Mouse (Mus musculus) granulocyte monocyte progenitor cell, adult 5-6 weeks (primary cell): Measurements from ENCODE around the gene Gm28053. TPM values are rescaled to one million over a fixed set of nuclear protein-coding genes. Genes with fewer than 3 reads are reported as not detected.

Experiments
- ATAC-seq: replicated peaks from 2 replicates; pipeline ENCODE4 v1.8.0; 2016; ENCODE audit warnings: mild to moderate bottlenecking, moderate TSS enrichment, inconsistent platforms; ENCODE audit not compliant: poor library complexity, severe bottlenecking
- total RNA-seq, 2 experiments: library from RNA; stranded (forward) in 1 of 2; stranded (reverse) in 1 of 2; fragments of 200-712, 200-1000 nt in 1 of 2; fragments of >200 nt in 1 of 2; fragmentation: Nextera tagmentation in 1 of 2; gene quantifications; 2 replicates each; pipeline ENCODE4 v1.2.3; 2014 to 2017

The Gm28053 gene
- total RNA-seq, 2 experiments from 2014 or later, result 11.1 TPM; not detected in 1

DNA sequence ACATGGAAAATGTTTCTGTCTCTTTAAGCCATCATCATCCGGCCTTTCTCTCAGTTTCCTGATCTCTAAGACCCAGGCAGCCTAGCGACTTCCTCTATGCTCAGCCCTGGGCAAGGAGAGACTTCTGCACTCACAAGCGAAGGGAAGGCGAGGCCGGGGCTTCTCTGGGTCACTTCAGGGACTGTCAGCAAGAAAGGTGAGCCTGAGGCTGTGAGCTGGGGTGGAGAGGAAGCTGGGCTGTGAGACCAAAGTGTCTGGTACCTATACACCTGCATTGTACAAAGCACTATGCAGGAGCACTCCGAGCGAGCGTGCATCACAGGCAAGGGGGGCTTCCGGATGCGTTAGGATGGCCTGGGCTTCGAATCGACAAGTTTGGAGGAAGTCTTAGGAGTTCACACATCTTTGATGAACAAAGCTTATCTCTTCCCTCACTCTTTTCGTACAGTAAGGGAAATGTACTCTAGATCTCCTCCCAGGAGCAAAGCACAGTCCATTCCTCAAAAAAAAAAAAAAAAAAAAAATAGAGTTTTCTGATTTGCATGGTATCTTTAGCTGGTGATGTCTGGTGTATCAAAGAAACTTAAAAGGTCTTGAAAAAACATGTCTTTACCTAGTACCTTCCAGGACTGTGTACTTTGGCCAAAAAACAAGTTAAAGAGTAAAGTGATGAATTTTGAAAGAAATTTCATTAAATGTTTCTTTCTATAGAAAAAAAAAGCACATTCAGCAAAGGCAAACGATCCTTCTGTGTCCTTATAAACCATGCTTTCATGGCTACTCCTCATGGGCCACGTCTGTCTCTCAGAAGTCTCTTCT lies 20.8 kb downstream of the Gm28053 start, which contains the start of gene Gimap1:
Gene Gimap1, plus strand, starts transcription at position 94 of the 819 bp plus-strand sequence.
- ATAC-seq, result peak; percentile 53

DNA sequence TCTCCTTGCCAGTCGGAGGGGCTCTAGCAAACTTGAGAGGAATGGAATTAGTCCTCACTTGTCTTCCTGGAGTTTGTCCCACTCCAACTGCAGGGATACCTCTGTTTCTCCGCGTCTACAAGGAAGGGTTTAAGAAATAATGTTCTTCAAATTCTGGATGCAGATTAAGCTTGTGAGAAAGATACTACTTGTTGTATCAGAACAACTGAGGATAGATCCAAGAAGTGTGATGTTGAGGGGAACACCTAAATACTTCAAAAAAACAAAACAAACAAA lies 21.3 kb downstream of the Gm28053 start:
- no peak for ATAC-seq

DNA sequence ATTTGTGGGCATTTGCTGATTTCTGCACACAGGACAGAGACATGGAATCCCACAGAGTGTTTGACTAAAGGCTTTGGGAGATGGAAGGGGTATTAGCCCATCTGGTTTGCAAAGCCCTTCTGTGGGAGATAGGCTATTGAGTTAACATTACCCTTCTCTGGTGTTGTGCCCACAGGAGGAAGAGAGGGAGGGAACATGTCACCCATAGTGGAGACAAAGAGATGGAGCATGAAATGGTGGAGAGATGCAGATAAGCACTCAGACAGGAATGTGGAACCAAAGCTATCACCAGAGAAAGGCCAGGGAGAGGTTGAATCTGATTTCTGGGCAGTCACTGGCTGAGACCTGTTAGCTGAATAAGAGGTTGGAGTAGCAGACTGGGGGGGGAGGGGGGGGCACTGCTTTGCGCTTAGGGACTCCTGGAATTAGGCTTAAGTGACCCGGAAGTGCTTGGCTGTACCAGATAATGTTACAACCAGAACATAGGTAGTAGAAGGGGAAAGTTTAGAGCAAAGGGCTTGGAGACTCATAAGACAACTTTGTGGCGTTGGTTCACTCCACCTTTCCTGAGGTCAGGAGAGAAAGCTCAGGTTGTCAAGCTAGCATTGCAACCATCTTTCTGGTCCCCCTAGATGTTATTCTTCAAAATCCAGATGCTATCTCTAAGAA lies 22.2 kb downstream of the Gm28053 start:
- ATAC-seq, result no peak

DNA sequence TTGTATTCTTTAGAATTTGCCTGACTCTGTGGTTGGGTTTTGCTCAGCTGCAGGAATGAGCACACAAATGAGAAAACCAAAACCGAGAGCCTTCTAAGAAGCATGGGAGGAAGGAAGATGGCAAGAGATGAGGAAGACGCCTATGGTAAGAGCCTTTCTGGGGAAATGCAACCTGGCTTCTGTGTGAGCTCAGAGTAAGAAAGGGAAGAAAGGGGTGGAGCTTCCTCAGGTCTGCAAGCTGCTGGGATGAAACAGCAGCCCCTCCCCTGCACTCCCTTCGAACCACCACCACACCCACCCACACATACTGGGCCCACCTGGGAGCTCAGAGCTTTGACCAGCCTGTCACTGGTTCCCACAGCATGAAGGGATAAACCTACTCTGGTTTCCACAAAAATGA lies 22.9 kb downstream of the Gm28053 start:
- ATAC-seq, result peak; percentile 26

DNA sequence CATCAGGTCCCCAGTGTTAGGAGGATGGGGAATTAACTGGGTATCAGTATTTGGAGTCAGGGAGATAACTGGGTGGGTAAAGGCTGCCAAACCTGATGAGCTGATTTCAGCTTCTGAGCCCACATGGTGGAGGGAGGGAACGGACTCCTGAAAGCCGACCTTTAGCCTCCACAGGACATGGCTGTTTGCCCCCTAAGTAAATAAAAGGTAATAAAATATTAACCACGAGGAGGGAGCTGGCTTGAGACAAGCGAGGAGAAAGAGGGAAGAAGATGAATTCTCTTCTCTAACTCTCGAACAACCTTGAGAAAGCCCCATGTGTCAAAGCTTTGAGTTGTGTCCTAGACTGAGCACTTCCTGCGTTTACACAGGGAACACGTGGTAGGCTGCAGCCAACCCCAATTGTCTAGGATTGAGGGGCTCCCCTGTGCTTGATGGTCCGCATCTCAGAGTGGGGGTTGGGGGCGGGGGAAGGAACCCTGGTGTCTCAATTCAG lies 23.4 kb downstream of the Gm28053 start:
- no peak for ATAC-seq

DNA sequence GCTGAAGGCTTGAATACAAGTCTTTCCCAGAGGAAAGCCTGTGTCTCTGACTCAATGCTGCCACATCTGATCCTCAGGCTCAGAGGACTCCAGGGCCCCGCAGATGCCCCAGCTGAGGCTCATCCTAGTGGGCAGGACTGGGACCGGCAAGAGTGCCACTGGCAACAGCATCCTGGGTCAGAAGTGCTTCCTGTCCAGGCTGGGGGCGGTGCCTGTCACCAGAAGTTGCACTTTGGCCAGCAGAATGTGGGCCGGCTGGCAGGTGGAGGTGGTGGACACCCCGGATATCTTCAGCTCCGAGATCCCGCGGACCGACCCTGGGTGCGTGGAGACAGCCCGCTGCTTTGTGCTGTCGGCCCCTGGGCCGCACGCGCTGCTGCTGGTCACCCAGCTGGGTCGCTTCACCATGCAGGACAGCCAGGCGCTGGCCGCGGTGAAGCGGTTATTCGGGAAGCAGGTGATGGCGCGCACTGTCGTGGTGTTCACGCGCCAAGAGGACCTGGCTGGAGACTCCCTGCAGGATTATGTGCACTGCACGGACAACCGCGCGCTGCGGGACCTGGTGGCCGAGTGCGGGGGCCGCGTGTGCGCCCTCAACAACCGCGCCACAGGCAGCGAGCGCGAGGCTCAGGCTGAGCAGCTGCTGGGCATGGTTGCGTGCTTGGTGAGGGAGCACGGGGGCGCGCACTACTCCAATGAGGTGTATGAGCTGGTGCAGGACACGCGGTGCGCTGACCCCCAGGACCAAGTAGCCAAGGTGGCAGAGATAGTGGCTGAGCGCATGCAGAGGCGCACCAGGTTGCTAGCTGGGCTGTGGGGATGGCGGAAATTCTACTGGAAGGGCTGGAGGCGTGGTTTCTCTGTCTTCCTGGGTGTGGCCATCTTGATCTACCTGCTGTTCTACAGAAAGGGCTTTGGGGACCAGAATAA lies 24.3 kb downstream of the Gm28053 start:
- no peak for ATAC-seq

DNA sequence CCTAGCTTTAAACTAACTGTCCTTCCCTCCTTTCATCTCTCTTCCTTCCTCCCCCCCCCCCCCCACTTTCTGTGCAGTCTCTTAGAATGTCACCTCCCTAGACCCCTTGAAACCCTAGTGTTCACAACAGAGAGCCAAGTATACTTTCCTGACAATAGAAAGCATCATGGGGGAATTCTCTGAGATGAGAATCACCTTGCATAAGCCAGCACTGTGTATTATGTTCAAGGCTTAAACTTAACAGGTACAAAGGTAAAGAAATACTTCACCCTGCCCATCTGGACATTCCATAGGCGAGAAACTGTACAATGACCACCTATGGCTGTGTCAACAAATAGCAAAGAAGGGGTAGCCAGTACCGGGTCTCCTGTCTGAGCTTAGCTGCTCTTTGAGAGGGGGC lies 27.1 kb downstream of the Gm28053 start:
- ATAC-seq, result no peak

DNA sequence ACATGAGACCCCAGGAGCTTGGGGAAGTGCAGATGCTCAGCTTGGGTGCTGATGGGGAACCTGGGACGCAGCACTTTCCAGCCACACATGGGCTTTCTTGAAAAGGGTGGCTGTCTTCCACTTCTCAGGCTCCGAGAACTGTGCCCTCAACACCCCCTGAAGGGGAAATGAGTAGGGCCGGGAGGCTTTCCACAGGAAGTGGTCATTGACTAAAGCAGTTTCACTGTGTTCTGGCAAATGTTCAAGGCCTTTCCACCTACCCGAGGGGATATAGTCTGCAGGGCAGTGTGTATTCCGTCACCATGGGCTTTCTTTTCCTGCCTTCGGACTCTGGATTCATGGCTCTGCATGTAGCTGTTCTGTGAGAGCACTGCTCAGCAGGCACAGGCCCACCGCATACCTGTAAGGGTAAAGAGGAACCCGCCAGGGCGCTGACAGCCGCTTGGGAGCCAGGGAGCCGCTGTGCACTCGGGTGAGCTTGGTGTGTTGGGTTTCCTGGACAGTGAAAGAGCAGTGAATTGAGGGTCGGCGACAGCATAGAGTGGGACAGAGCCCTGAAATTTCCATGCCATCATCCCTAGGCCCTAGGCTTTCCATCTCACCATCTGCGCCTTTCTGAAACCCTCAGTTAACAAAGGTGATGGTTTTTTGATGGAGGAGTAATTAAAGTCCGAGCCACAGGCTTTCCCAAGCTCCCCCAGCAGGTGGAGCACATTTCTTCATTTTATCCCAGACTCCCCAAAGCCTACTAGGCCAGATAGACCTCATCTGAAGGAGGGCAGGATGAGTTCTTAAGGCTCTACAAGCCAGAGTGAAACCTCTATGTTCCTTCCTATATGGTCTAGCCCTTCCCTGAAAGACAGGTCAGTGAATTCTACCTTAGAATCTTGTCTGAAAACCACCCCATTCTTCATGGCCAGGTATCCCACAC lies 27.8 kb downstream of the Gm28053 start, which contains the start of gene Gimap5:
Gene Gimap5, plus strand, starts transcription at position 239 of the 931 bp plus-strand sequence.
- peak; percentile 80 for ATAC-seq

DNA sequence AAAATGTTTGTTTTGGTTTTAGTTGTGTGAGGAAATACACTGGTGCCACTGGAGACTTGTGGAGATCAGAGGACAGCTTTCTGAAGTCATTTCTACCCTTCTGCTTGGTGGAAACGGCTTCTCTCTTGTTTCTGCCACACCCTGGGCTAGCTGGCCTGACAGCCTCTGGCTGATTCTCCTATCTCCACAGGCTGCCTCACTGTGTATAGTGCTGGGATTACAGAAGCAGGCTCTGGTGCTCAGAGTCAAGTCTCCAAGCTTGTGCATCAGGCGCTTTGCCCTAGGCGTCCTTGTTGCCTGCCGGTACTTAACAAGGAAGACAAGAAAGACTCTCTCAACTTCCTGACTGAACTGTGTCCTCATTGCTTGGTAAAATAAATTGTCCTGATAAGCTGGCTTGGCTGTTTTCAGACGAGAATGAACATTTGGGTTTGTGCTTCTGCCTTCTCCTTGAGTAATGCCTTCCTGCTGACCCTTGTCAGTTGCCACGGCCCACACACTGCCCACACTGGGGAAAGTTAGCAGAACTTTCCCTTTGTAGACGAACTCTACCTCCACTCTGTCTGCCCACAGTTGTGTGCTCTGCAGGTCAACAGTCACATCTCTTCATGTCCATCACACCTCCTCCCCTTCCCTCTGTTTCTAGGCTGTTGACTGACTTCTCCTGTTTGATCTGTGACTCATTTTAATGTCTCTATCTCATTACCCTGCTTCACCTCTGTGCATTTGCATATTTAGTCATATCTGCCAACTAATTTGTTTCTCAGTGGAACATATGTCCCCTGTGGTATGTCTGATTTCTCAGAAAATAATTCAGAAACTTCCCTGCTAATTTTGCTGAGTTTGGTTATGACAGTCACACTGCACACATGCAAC lies 28.9 kb downstream of the Gm28053 start:
- ATAC-seq, result no peak

DNA sequence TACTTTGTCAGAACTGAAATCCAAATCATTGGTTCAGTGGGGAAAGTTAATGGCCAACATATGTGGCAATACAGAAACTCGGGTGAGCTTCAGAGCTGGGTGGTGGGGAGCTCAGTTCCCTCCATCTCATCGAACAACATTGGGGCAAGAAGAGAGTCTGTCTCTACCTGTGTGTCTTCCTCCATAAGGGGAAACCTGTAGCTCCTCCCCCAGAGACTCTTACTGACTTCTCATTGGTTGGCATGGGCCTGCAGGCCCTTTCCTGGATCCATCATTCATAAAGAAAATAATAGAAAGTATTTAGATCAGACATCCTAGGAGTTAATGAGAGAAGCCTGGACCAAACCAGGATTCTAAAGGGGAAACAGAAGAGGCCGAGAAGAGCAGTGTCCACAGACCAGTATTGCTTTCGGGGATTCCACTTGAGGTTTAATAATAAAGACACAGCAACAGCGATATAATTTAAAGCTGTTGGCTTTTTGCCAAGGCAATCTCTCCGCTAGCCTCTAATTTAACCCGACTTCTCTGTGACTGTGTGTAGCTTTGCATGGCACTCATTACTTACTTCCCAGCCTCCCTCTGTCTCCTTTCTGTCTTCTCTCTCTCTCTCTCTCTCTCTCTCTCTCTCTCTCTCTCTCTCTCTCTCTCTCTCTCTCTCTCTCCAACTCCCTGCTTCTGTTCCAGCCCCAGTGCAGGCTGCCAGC lies 45.3 kb downstream of the Gm28053 start:
- ATAC-seq, result no peak

DNA sequence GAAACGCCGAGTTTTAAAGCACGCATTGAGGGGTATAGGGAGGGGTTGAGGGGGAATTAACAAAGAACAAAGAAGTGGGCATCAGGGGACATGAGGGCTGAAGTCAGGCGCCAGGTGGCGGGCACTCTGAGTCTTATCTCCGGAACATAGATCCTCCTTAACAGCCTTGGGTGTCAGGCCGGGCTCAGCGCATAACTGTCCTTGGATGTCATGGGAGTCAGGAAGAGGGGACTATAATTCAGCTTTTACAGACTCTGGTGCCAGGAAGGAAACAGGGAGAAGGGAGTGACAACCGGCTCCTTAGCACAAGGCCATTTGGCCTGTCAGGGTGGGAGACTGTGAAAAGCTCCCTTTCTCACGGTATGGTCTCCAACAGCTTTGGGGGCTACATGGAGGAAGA lies 46.1 kb downstream of the Gm28053 start:
- ATAC-seq, result no peak

DNA sequence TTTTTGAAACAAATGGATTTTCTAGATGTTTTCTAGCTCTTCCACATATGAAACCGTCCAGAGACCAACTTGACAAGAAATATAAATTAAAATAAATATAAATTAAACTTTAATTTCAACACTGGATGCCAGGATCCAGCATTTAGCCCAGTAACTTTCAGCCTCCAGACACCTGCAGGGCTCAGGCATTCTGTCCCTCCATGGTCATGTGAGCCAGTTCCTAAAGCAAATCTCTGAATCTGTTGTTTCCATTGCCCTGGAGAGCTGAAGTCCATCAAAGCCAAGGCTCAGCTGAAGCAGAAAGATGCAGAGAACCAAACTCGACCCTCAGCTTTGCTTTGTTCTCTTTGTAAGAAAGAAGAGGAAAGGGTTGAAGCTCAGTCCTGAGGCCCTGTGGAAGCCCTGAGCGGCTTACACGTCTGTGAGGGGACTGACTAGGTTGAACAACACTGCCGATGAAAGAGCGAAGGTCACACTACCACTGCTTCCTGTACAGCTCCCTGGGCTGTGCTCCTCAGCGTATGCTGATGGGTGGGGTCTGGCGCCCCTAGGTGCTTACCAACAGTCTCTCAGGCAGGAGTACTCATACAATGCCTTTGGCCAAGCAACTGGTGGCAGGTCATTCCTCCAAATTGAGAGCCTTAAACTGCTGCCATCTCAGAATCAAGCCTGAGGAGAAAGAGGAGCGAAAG lies 49.9 kb downstream of the Gm28053 start:
- ATAC-seq, result no peak

DNA sequence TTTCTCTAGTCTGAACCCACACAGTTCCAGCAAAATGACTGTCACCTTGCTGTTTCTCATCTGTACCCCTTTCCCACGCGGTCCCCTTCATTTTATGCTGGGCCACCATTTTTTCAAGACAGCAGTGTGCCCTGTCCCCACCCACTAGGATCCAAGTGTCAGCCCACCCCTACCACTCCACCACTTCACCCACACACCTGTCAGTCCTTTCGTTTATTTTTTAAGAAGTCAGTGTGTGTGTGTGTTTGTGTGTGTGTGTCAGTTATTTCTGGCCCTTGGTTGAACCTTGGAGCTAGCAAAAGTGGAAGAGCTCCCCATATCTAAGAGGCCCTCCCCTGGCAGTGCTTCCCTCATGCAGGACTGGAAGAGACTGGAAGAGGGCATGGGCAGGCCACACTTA lies 50.5 kb downstream of the Gm28053 start:
- ATAC-seq, result no peak

DNA sequence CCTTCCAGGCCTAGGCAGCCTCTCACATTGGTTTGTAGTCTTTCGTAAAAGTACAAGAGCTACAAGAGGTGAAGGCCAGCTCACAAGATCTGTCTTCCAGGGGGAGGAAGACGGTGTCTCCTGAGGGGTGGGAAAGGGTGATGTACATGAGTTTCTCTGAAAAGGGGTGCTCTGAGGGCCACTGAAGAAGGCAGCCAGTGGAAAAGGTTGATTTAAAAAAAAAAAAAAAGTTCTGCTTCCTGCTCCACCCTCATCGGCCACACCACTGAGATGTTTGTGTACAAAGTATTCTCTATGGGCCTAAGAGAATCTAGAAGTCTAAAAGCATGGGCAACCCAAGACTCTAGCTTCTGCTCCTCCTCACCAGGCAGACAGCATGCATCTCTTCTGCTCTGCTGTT lies 52.3 kb downstream of the Gm28053 start, which contains the start of gene Gimap3:
Gene Gimap3, minus strand, starts transcription at position 156 of the 400 bp plus-strand sequence.
- ATAC-seq, result no peak

DNA sequence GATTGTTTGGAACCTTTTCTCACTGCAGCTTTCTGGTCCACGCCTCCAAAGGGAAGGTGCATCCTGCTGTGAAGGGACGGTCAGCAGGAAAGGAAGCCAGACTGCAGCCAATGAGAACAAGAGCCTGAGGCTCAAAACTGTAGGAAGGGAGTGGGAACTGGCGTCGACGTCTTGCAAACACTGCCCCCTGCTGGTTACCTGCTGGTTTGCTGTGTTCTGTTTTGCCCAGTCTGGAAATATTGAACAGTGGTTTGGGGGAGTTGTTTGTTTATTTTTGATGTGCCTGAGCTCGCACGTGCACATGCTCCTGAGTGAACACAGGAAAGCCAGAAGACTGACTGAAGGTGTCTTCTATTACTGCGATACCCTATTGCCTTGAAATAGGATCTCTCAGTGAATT lies 53.6 kb downstream of the Gm28053 start:
- peak; percentile 82 for ATAC-seq

DNA sequence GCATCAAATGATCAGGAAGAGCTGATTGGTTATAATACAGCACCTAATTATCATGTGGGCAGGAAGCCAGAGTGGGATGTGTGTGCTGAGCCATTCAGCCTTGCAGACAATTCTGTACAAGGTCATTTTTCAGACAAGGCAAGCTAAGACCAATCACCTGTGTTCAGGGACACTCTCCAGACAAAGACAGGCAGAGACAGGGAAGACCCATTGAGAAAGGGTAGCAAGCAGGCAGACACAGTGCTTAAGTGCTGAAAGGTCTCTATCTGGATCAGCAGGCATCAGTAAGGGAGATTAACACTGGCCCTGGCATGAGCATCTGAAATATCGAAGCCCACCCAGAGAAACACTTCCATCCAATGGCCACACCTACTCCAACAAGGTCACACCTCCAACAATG lies 66.0 kb downstream of the Gm28053 start:
- ATAC-seq, result no peak

DNA sequence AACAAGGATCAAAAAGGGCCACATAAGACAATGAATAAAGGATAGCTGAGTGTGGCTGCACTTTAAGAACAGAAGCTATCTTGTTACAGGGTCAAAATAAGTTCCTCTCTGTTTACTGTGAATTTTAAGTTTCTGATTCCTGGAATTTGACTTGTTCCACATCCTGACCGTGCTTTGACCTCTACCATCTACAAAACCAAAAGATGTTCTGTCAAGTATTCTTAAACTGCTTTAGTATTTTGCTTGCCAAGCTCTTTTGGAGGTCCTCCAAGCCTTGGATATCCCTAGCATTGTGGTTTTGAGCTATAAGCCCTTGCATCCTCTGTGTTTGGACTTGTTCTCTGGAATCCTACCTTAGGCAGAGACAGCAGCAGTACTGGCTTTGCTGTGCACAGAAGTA lies 66.8 kb downstream of the Gm28053 start:
- ATAC-seq, result no peak
